Mouse (Mus musculus) heart, postnatal 0 days (tissue): ENCODE measurements around the gene Tcl1b5. TPM values are rescaled to one million over a fixed set of nuclear protein-coding genes. Genes with fewer than 3 reads are reported as not detected.

Source experiments
- ATAC-seq: fragments of 200-750 bp; cut with Nextera tagmentation; 2 replicates; pipeline ENCODE4 v1.8.0; 2017; ENCODE audit warnings: low read depth, moderate number of reproducible peaks, moderate library complexity; ENCODE audit not compliant: insufficient read depth
- DNase-seq: peaks from one replicate; pipeline ENCODE4 v3.0.0-alpha.2; 2016; ENCODE audit warnings: low spot score
- H3K27ac ChIP-seq: fragments of 300-500 bp; sonication (generic); 2 replicates; pipeline ENCODE4 v1.5.1; 2014; ENCODE audit warnings: low read depth, mild to moderate bottlenecking
- H3K27me3 ChIP-seq: fragments of 300-500 bp; sonication (generic); 2 replicates; pipeline ENCODE4 v1.6.1; 2014; ENCODE audit warnings: low read length, mixed read lengths; ENCODE audit not compliant: control insufficient read depth, insufficient read depth
- H3K36me3 ChIP-seq: fragments of 300-500 bp; sonication (generic); replicated peaks from 2 replicates; pipeline ENCODE4 v1.6.1; 2014; ENCODE audit warnings: low read length, mixed read lengths; ENCODE audit not compliant: control insufficient read depth, insufficient read depth
- H3K4me1 ChIP-seq: fragments of 300-500 bp; sonication (generic); 2 replicates; pipeline ENCODE4 v1.6.1; 2014; ENCODE audit warnings: antibody characterized with exemption; ENCODE audit not compliant: control insufficient read depth, insufficient read depth
- H3K4me2 ChIP-seq: fragments of 300-500 bp; sonication (generic); 2 replicates; pipeline ENCODE4 v1.6.1; 2014; ENCODE audit warnings: low read depth, mild to moderate bottlenecking, low read length, moderate library complexity
- H3K4me3 ChIP-seq: fragments of 300-500 bp; sonication (generic); 2 replicates; pipeline ENCODE4 v1.5.1; 2014; ENCODE audit warnings: low read depth, low read length
- H3K9ac ChIP-seq: fragments of 300-500 bp; sonication (generic); replicated peaks from 2 replicates; pipeline ENCODE4 v1.6.1; 2014; ENCODE audit warnings: low read depth, low read length, mixed read lengths
- H3K9me3 ChIP-seq: fragments of 300-500 bp; sonication (generic); replicated peaks from 2 replicates; pipeline ENCODE4 v1.6.1; 2016; ENCODE audit warnings: low read length; ENCODE audit not compliant: control insufficient read depth
- CTCF ChIP-seq: IDR thresholded peaks from 2 replicates; pipeline ENCODE4 v1.5.1; 2016; ENCODE audit warnings: antibody characterized with exemption, control low read depth, low read depth
- EP300 ChIP-seq: IDR thresholded peaks from 2 replicates; pipeline ENCODE4 v1.6.1; 2016; ENCODE audit warnings: antibody characterized with exemption, low read depth
- WGBS: fragments of 180-500 bp; shearing (Covaris S2); extraction: QIAGEN DNeasy Blood & Tissue Kit; methylation state at CpG from one replicate; pipeline ENCODE4 v1.1.7; 2014; 5-methylcytosine and 5-hydroxymethylcytosine counted together
- polyA plus RNA-seq: library from polyadenylated mRNA; unstranded; fragments of >200 nt; fragmentation: Nextera tagmentation; extraction: Ambion mirVana; gene quantifications from 2 replicates; pipeline ENCODE4 v1.2.1, GENCODE M21; 2015
- total RNA-seq: library from RNA; depleted of rRNA; stranded (reverse); fragments of >200 nt; gene quantifications from 2 replicates; pipeline ENCODE4 v1.2.3, GENCODE M21; 2014; ENCODE audit warnings: low replicate concordance

Tcl1b5 gene
- total and polyA plus RNA-seq, 2 experiments from 2014 or later = not detected

DNA sequence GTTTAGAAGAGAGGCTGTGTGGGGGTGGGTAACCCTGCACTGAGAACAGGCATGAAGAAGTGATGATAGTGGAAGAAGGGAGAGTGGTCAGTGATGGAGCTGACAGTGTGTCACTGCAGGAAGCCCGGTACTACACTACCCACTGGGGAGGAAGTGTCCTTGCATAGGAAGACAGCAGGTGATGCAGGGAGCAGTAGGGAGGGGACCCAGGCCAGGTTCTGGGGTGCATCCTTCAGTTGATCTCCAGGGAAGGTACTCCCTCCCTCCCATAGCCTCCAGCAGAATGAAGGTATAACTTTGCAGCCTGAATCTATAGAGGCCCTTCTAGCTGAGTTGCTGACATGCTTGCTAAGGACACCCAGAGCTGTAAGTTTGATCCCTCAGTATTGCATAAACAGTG, 30.9 kb downstream of the Tcl1b5 start:
- no peaks in the 10 kb centered on the region for H3K36me3 ChIP-seq
- no peaks in the 10 kb centered on the region for H3K4me1 ChIP-seq
- TF ChIP-seq CTCF = no peak
- no peak for TF ChIP-seq EP300
- H3K27ac ChIP-seq = no peak overlapping the region
- H3K27me3 ChIP-seq = no peaks in the 10 kb centered on the region
- ATAC-seq (no peak), DNase-seq (no peak)
- no peak overlapping the region for H3K9ac ChIP-seq
- 32% methylated on average over 1 of the region's 1 CpGs for WGBS
- no peaks in the 10 kb centered on the region for H3K9me3 ChIP-seq
- no peak overlapping the region for H3K4me2 ChIP-seq
- no peak overlapping the region for H3K4me3 ChIP-seq

DNA sequence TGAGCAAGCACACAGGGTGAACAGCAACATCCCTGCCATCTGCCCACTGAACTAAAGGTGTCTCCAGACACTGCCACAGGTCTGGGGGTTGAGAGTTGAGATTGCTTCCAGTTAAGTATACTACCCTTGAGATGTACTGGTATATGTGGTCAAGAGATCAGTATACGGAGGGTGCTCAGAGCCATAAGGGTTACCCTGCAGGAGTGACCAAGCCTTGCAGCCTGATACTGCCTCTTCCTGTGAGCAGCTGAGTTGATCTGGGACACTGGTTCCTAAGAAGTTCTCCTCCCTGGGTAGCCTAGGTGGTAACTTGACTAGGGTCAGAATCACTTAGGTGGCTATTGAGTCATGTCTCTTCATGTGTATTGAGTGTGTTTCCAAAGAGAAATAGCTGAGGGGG, 32.3 kb downstream of the Tcl1b5 start:
- no peak overlapping the region for H3K4me3 ChIP-seq
- TF ChIP-seq EP300 = no peak
- no peak for TF ChIP-seq CTCF
- no peaks in the 10 kb centered on the region for H3K36me3 ChIP-seq
- no peaks in the 10 kb centered on the region for H3K9me3 ChIP-seq
- no peak overlapping the region for H3K4me2 ChIP-seq
- no peaks in the 10 kb centered on the region for H3K27me3 ChIP-seq
- H3K9ac ChIP-seq = no peak overlapping the region
- no peaks in the 10 kb centered on the region for H3K4me1 ChIP-seq
- DNase-seq (no peak), ATAC-seq (no peak)
- WGBS = 81% methylated on average over 1 of the region's 1 CpGs
- no peak overlapping the region for H3K27ac ChIP-seq

DNA sequence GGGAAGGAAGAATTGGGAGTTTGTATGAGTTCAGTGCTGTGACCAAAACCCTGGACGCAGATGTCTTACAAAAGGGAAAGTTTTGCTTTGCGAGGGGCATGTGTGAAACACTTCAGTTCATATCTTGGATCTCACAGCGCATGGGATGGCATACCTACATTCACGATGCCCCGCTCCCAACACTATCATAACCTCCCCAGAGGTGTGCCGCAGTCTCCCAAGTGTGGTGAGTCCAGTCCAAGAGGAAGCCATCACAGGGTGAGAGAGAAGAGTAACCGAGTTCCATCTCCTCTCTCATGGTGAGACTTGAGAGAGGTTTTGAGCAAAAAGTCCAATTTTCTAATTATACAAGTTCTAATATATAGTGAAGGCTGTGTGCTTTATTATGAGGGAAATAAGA, 33.1 kb downstream of the Tcl1b5 start:
- Histone ChIP-seq H3K27me3 (no peaks in the 10 kb centered on the region), H3K4me2 (no peak overlapping the region), H3K4me1 (no peaks in the 10 kb centered on the region), H3K9me3 (no peaks in the 10 kb centered on the region), H3K9ac (no peak overlapping the region), H3K27ac (no peak overlapping the region), H3K36me3 (no peaks in the 10 kb centered on the region), H3K4me3 (no peak overlapping the region)
- 87% methylated on average over 7 of the region's 7 CpGs for WGBS
- no peak for TF ChIP-seq CTCF
- TF ChIP-seq EP300 = no peak
- ATAC-seq (no peak), DNase-seq (no peak)

DNA sequence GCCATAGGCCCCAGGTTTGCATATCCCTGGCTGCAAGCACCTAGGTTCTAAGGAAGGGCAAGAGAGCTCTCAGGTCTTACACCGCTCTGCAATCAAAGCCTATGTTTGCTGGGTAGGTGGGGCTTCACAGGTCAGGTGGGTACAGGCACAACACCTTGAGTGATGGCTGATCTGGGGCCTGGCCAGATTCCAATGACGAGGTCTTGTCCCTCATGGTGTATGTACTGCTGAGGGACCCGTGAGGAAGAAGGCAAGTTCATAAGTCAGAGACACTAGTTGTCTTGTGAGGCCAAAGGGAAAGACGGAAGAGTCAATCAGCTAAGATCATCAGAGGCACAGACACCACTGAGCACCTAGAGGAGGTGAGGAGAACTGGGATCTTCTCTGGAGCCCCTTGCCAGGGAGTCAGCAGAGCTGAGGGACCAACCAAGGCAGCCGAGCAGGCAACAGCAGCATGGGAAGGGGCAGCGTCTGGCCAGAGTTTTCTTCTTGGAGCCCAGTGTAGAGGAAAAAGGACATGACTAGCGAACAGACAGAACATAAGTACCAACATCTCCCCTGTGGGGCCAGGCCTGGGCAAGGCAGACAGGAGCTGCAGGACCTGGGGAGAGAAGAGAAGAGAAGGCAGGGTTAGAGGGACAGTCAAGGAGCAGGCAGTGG, 41.1 kb downstream of the Tcl1b5 start:
- TF ChIP-seq CTCF (no peak), EP300 (no peak)
- H3K9me3 ChIP-seq = no peaks in the 10 kb centered on the region
- H3K27ac ChIP-seq = no peak overlapping the region
- DNase-seq (no peak), ATAC-seq (no peak)
- H3K9ac ChIP-seq = no peak overlapping the region
- no peaks in the 10 kb centered on the region for H3K36me3 ChIP-seq
- no peaks in the 10 kb centered on the region for H3K27me3 ChIP-seq
- WGBS = 78% methylated on average over 7 of the region's 7 CpGs
- H3K4me3 ChIP-seq = no peak overlapping the region
- no peaks in the 10 kb centered on the region for H3K4me1 ChIP-seq
- no peak overlapping the region for H3K4me2 ChIP-seq

DNA sequence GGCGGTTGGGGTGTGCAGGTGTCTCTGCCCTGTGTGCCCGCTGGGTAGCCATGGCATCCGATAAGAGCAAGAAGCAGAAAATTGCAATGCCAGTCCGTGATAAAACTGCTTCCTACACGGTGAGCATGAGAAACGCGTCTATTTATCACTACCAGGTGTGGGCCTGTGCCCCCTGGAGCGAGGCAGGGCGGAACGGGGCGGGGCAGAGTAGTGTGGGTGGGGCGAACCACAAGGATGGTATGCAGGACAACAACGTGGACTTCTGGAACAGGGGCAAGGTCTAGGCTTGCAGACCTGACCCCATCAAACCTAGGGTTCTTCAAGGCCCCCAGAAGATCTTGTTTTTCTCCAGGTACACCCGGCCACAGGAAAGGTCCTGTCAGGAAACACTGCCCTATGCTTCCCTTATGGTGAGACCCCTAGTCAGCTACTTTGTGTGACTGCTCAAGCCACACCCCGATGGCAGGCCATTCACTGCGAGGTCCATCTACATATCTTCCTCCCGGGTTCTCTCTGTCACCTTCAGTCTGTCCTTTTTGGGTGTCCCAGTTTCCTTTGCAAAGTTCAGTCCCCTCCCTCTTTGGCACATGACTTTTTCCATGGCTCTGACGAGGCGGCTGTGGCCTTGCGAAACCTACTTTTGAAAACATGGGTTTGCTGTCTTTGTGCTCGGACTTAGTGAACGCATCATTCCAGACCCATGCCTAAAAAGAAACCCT, 46.6 kb downstream of the Tcl1b5 start, which contains the start of gene Tcl1:
Gene Tcl1 (minus strand): TSS at position 193 of the 719 bp plus-strand sequence.
- H3K27ac ChIP-seq = no peak within 1 kb of the TSS
- H3K4me1 ChIP-seq = no peaks in the 10 kb centered on the region
- no peak for ATAC-seq
- no peak within 1 kb of the TSS for H3K4me2 ChIP-seq
- TF ChIP-seq EP300 (no peak), CTCF (no peak)
- no peaks in the 10 kb centered on the region for H3K27me3 ChIP-seq
- no peaks in the 10 kb centered on the region for H3K36me3 ChIP-seq
- H3K4me3 ChIP-seq = no peak within 1 kb of the TSS
- DNase-seq = no peak
- 84% methylated on average over 22 of the region's 22 CpGs for WGBS
- no peak within 1 kb of the TSS for H3K9ac ChIP-seq
- H3K9me3 ChIP-seq = no peaks in the 10 kb centered on the region
